Mouse (Mus musculus) layer of hippocampus, adult 8-10 months (tissue): ENCODE measurements around the gene Gpc3. TPM values are rescaled to one million over a fixed set of nuclear protein-coding genes. Genes with fewer than 3 reads are reported as not detected.
A peak's percentile ranks its signal among the peaks of the same experiment; 100 is the strongest.

Source experiments
- DNase-seq, 2 experiments: peaks; one replicate each; pipeline ENCODE4 v3.0.0; 2022; ENCODE audit warnings: low spot score in 2 of 2
- total RNA-seq, 4 experiments: library from RNA; stranded (reverse); gene quantifications; 2 replicates each; pipeline ENCODE4 v1.2.4; 2022

Gene Gpc3
- total RNA-seq, 4 experiments from 2014 or later: 7.3 to 9.9 (median 7.9) TPM

GRCm38 (mm10) chrX:52558526-52558925 lies 55.2 kb downstream of the Gpc3 start:
- no peak for DNase-seq

GRCm38 (mm10) chrX:52557489-52557888 lies 56.3 kb downstream of the Gpc3 start:
- no peak for DNase-seq

- no peak for DNase-seq
Measured at GRCm38 (mm10) chrX:52551296-52551695, 62.5 kb downstream of the Gpc3 start.

- no peak for DNase-seq
Measured at GRCm38 (mm10) chrX:52544623-52545022, 69.1 kb downstream of the Gpc3 start.

GRCm38 (mm10) chrX:52537282-52537681 lies 76.5 kb downstream of the Gpc3 start:
- no peak for DNase-seq

GRCm38 (mm10) chrX:52533766-52534165 lies 80.0 kb downstream of the Gpc3 start:
- no peak for DNase-seq

- DNase-seq: no peak
Measured at GRCm38 (mm10) chrX:52533098-52533497, 80.7 kb downstream of the Gpc3 start.

- no peak for DNase-seq
Measured at GRCm38 (mm10) chrX:52532124-52532523, 81.6 kb downstream of the Gpc3 start.

- no peak for DNase-seq
Measured at GRCm38 (mm10) chrX:52526086-52526485, 87.7 kb downstream of the Gpc3 start.

GRCm38 (mm10) chrX:52525132-52525531 lies 88.6 kb downstream of the Gpc3 start:
- no peak for DNase-seq

- no peak for DNase-seq
Measured at GRCm38 (mm10) chrX:52514553-52514952, 99.2 kb downstream of the Gpc3 start.

- DNase-seq: no peak
Measured at GRCm38 (mm10) chrX:52511151-52511550, 102.6 kb downstream of the Gpc3 start.

GRCm38 (mm10) chrX:52503857-52504256 lies 109.9 kb downstream of the Gpc3 start:
- no peak for DNase-seq

- no peak for DNase-seq
Measured at GRCm38 (mm10) chrX:52489461-52489860, 124.3 kb downstream of the Gpc3 start.

GRCm38 (mm10) chrX:52455074-52455588 lies 158.6 kb downstream of the Gpc3 start:
- DNase-seq: no peak

GRCm38 (mm10) chrX:52453445-52454182 lies 160.1 kb downstream of the Gpc3 start:
- peak; percentile 21 to 56 for DNase-seq

- no peak for DNase-seq
Measured at GRCm38 (mm10) chrX:52449177-52449576, 164.6 kb downstream of the Gpc3 start.

- no peak for DNase-seq
Measured at GRCm38 (mm10) chrX:52448496-52448895, 165.3 kb downstream of the Gpc3 start.

GRCm38 (mm10) chrX:52446530-52446929 lies 167.2 kb downstream of the Gpc3 start:
- no peak for DNase-seq

- DNase-seq: no peak
Measured at GRCm38 (mm10) chrX:52444977-52445376, 168.8 kb downstream of the Gpc3 start.

- DNase-seq: no peak
Measured at GRCm38 (mm10) chrX:52441798-52442197, 172.0 kb downstream of the Gpc3 start.

- no peak for DNase-seq
Measured at GRCm38 (mm10) chrX:52439421-52439820, 174.3 kb downstream of the Gpc3 start.

- no peak for DNase-seq
Measured at GRCm38 (mm10) chrX:52425605-52426004, 188.1 kb downstream of the Gpc3 start.
